Mouse (Mus musculus): ENCODE data around the gene Kdm4b.

GRCm38 (mm10) chr17:56365791-56366673 is 40.2 kb downstream of the Kdm4b start:
- TF ChIP-seq POLR2A (IDR thresholded peaks at IDR 0.05; ENCODE audit: insufficient read depth, low read length) (no peak), CTCF (IDR thresholded peaks at IDR 0.05; ENCODE audit: low read depth, low read length) (no peak), EP300 (IDR thresholded peaks at IDR 0.05; ENCODE audit: insufficient read depth, low read depth, low read length) (no peak)

Measured in ES-Bruce4 (cell line).